Mouse (Mus musculus): ENCODE results near the gene Ranbp17. TPM values are rescaled to one million over a fixed set of nuclear protein-coding genes. Genes with fewer than 3 reads are reported as not detected.

Ranbp17 gene
- total and polyA plus RNA-seq, 2 experiments from 2014 or later: 2.1 to 3.6 TPM

DNA sequence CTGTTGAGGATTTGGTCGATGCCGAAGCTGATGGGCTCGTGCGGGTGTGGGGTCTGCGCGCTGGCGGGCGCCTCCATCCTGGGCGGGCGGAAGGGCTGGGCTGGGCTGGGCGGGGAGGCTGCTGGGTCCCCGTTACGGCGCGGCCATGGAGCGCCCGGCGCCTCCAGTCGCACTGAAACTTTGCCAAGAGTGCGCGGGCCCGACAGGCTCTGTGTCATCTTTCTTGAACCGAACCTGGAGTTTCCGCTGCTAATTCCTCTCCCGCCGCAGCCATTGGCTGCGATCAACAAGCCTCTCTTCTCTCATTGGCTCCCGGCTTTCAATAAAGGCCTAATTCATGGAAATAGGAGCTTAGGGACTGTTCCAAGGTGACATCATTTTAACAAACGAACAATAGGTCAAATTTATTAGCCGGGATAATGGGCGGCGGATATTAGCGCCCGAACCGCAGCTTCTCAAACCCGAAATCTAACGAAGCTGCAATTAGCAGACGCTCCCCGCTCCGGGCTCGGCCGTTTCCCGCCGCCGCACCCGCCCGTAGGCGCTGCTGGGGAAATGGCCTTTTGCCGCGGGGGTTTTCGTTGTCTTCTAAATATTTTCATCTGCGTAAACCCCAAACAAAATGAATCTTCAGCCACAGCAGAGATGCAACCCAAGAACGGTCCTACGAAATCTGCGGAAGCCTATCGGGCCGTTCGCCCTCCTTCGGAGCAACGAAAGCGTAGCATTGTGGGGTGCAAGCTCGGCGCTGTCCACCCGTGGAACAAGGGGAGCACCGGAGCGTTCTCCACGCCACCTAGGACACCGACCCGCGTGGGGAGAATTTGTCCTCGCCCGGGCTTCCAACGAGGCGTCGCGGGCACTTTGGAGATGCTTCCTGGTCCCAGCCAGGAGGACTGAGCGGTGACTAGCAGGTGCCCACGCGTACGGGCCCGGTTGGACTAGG, 309.9 kb downstream of the Ranbp17 start, which contains the start of gene Tlx3:
Gene Tlx3 (minus strand): TSS at position 207 of the 946 bp plus-strand sequence.
- no peaks in the 10 kb centered on the region for H3K9me3 ChIP-seq (replicated peaks; ENCODE audit: control insufficient read depth, low read length)
- no peak within 1 kb of the TSS for H3K9ac ChIP-seq (replicated peaks; ENCODE audit: low read depth, low read length)
- H3K36me3 ChIP-seq (replicated peaks; ENCODE audit: control insufficient read depth, insufficient read depth, low read length): no peaks in the 10 kb centered on the region
- ATAC-seq (ENCODE audit: insufficient read depth, low read depth) (peak; percentile 5; the same call in 1 of the 2 replicates), DNase-seq (ENCODE audit: low spot score) (no peak)
- H3K4me1 ChIP-seq (ENCODE audit: control insufficient read depth, insufficient read depth): peaks cover 19% of the 10 kb centered on the region; the same call in 1 of the 2 replicates
- TF ChIP-seq EP300 (IDR thresholded peaks at IDR 0.05; ENCODE audit: low read depth): no peak
- no peak for TF ChIP-seq CTCF (IDR thresholded peaks at IDR 0.05; ENCODE audit: low read depth)
- peak within 1 kb of the TSS; percentile 25 for H3K4me3 ChIP-seq (ENCODE audit: low read depth, low read length)
- 2% methylated on average over 81 of the region's 81 CpGs for WGBS
- H3K27me3 ChIP-seq (ENCODE audit: control insufficient read depth, insufficient read depth, low read length): peaks cover 96% of the 10 kb centered on the region
- H3K27ac ChIP-seq (ENCODE audit: low read depth): no peak within 1 kb of the TSS
- H3K4me2 ChIP-seq (ENCODE audit: low read depth, low read length): peak within 1 kb of the TSS; percentile 41

DNA sequence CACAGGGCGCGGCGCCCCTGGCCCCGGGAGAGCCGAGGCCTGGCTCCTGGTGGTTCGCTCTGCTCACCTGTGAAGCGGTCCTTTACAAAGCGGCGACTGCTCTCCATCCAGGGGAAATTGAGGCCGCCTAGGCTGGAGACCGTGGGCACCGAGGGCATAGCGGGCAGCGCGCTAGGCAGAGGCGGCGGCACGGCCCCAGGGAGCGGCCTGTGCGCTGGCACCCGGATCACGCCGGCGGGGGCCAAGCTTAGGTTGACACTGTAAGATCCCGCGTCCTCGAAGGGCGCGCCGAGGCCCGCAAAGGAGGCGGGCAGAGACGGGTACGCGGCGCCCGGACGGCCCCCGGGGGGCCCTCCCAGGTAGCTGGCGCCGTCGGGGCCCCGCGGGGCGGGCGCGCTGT, 310.6 kb downstream of the Ranbp17 start:
- Histone ChIP-seq H3K4me2 (ENCODE audit: low read depth, low read length) (peak overlapping the region; percentile 41), H3K4me1 (ENCODE audit: control insufficient read depth, insufficient read depth) (peaks cover 19% of the 10 kb centered on the region; the same call in 1 of the 2 replicates), H3K9me3 (replicated peaks; ENCODE audit: control insufficient read depth, low read length) (0 out of 2 replicates have a peak, but pooled peaks cover 4% of the 10 kb centered on the region), H3K36me3 (replicated peaks; ENCODE audit: control insufficient read depth, insufficient read depth, low read length) (no peaks in the 10 kb centered on the region), H3K27me3 (ENCODE audit: control insufficient read depth, insufficient read depth, low read length) (peaks cover 100% of the 10 kb centered on the region), H3K9ac (replicated peaks; ENCODE audit: low read depth, low read length) (no peak overlapping the region), H3K4me3 (ENCODE audit: low read depth, low read length) (peak overlapping the region; percentile 25), H3K27ac (ENCODE audit: low read depth) (no peak overlapping the region)
- TF ChIP-seq CTCF (IDR thresholded peaks at IDR 0.05; ENCODE audit: low read depth): no peak
- TF ChIP-seq EP300 (IDR thresholded peaks at IDR 0.05; ENCODE audit: low read depth): no peak
- DNase-seq (ENCODE audit: low spot score) (no peak), ATAC-seq (ENCODE audit: insufficient read depth, low read depth) (no peak)
- WGBS: 2% methylated on average over 47 of the region's 47 CpGs

DNA sequence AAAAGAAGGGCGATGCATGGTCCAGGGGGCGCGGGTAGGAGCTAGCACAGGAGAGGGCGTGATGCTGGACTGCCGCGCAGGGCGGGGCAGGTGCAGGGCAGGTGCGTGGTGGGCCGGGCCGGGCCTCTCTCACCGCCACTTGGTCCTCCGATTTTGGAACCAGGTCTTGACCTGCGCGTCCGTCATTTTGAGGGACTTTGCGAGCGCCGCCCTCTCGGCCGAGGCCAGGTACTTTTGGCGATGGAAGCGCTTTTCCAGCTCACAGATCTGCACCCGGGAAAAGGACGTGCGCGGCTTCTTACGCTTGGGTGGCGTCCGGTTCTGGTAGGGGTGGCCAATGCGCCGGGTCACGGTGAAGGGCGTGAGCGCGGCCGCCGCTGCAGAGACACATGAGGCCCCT, 311.2 kb downstream of the Ranbp17 start:
- Histone ChIP-seq H3K27ac (ENCODE audit: low read depth) (no peak overlapping the region), H3K9ac (replicated peaks; ENCODE audit: low read depth, low read length) (no peak overlapping the region), H3K4me1 (ENCODE audit: control insufficient read depth, insufficient read depth) (peaks cover 19% of the 10 kb centered on the region; the same call in 1 of the 2 replicates), H3K4me3 (ENCODE audit: low read depth, low read length) (peak overlapping the region; percentile 25; the same call in 1 of the 2 replicates), H3K4me2 (ENCODE audit: low read depth, low read length) (no peak overlapping the region), H3K9me3 (replicated peaks; ENCODE audit: control insufficient read depth, low read length) (0 out of 2 replicates have a peak, but pooled peaks cover 6% of the 10 kb centered on the region), H3K27me3 (ENCODE audit: control insufficient read depth, insufficient read depth, low read length) (peaks cover 100% of the 10 kb centered on the region), H3K36me3 (replicated peaks; ENCODE audit: control insufficient read depth, insufficient read depth, low read length) (no peaks in the 10 kb centered on the region)
- TF ChIP-seq CTCF (IDR thresholded peaks at IDR 0.05; ENCODE audit: low read depth) (no peak), EP300 (IDR thresholded peaks at IDR 0.05; ENCODE audit: low read depth) (no peak)
- ATAC-seq (ENCODE audit: insufficient read depth, low read depth) (no peak), DNase-seq (ENCODE audit: low spot score) (no peak)
- 3% methylated on average over 37 of the region's 37 CpGs for WGBS

DNA sequence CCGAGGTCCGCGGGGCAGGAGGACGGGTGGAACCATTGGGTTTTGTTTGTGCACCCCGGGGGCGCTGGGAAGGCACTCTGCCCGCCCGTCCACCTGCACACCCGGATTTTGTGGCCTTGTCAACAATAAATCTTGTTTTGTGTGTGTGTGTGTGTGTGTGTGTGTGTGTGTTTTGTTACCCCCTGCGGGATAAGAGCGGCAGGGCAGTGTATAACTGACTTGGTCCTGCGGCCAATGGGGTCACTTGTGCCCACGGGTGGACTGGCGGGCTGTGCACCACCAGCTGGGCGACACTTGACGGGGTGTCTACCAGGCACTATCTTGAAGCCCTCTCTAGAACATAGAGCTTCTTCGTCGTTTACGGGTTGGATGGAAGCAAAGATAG, 311.9 kb downstream of the Ranbp17 start:
- no peak overlapping the region for H3K4me2 ChIP-seq (ENCODE audit: low read depth, low read length)
- no peaks in the 10 kb centered on the region for H3K36me3 ChIP-seq (replicated peaks; ENCODE audit: control insufficient read depth, insufficient read depth, low read length)
- DNase-seq (ENCODE audit: low spot score) (no peak), ATAC-seq (ENCODE audit: insufficient read depth, low read depth) (no peak)
- peaks cover 100% of the 10 kb centered on the region for H3K27me3 ChIP-seq (ENCODE audit: control insufficient read depth, insufficient read depth, low read length)
- 0 out of 2 replicates have a peak, but pooled peaks cover 6% of the 10 kb centered on the region for H3K9me3 ChIP-seq (replicated peaks; ENCODE audit: control insufficient read depth, low read length)
- WGBS: 4% methylated on average over 19 of the region's 19 CpGs
- H3K4me3 ChIP-seq (ENCODE audit: low read depth, low read length): peak overlapping the region; percentile 36
- H3K9ac ChIP-seq (replicated peaks; ENCODE audit: low read depth, low read length): no peak overlapping the region
- H3K27ac ChIP-seq (ENCODE audit: low read depth): no peak overlapping the region
- H3K4me1 ChIP-seq (ENCODE audit: control insufficient read depth, insufficient read depth): peaks cover 19% of the 10 kb centered on the region; the same call in 1 of the 2 replicates
- TF ChIP-seq EP300 (IDR thresholded peaks at IDR 0.05; ENCODE audit: low read depth): no peak
- TF ChIP-seq CTCF (IDR thresholded peaks at IDR 0.05; ENCODE audit: low read depth): no peak

DNA sequence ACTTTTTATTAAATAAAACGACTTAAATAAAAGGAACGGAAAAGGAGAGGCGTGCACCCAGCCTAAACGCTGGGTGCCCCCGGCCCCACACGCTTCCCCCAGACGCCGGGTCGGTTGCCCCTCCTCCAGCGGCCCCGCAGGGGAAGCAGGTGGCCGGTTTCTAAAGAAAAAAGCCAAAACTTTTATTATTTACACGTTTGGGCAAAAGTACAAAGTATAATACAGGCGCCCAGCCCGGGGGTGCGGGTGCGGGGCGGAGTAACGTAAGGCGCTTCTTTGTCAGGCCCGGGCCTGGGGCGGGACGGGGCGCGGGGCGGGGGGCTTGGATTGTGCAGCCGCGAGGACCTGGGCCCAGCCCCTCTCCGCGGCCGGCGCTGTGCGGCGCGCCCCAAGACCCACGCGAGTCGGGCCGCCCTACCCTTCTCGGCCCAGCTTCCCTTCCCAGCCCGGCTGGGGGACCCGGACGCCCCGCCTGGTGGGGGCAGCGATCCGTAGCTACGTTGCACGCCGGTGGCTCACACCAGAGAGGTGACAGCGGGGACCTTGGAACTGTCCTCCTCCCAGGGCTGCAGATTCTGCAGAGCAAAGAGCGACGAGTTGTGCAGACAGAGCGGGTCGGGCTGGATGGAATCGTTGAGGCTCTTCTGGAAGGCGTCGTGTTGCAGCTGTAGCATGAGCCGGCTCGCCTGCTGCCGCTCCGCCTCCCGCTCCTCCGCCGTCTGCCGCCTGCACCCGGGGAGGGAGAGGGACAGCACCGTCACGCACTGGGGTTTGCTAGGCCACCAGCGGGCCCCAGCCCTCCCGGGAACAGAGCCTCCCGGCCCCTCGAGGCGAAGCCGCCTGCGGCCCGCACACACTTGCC, 312.6 kb downstream of the Ranbp17 start:
- Histone ChIP-seq H3K27ac (ENCODE audit: low read depth) (no peak overlapping the region), H3K9me3 (replicated peaks; ENCODE audit: control insufficient read depth, low read length) (0 out of 2 replicates have a peak, but pooled peaks cover 6% of the 10 kb centered on the region), H3K27me3 (ENCODE audit: control insufficient read depth, insufficient read depth, low read length) (peaks cover 100% of the 10 kb centered on the region), H3K4me2 (ENCODE audit: low read depth, low read length) (peak overlapping the region; percentile 43), H3K4me1 (ENCODE audit: control insufficient read depth, insufficient read depth) (peaks cover 19% of the 10 kb centered on the region; the same call in 1 of the 2 replicates), H3K4me3 (ENCODE audit: low read depth, low read length) (peak overlapping the region; percentile 36), H3K9ac (replicated peaks; ENCODE audit: low read depth, low read length) (no peak overlapping the region), H3K36me3 (replicated peaks; ENCODE audit: control insufficient read depth, insufficient read depth, low read length) (no peaks in the 10 kb centered on the region)
- ATAC-seq (ENCODE audit: insufficient read depth, low read depth) (peak; percentile 25; the same call in 1 of the 2 replicates), DNase-seq (ENCODE audit: low spot score) (no peak)
- WGBS: 2% methylated on average over 72 of the region's 76 CpGs
- TF ChIP-seq EP300 (IDR thresholded peaks at IDR 0.05; ENCODE audit: low read depth) (no peak), CTCF (IDR thresholded peaks at IDR 0.05; ENCODE audit: low read depth) (no peak)

Data from heart, postnatal 0 days (tissue).